Comparison of ENCODE assay signal across 22 mouse cellular contexts in genomic region chr3:89077383-89077782, GRCm38 (mm10). TPM values are rescaled to one million over a fixed set of nuclear protein-coding genes. Genes with fewer than 3 reads are reported as not detected.
"Had no signal": no experiment of that assay in that cellular context is flagged by ENCODE, and none has a peak within 500 bp of the region (broad histone marks: within the 10 kb centered on the region; RNA-seq: fewer than 3 reads in every experiment).

No protein-coding gene starts in this region.

- H3K4me3 ChIP-seq: lung, embryonic 15.5 days; megakaryocyte, embryonic 14.5 days; midbrain, embryonic 13.5 days; midbrain, embryonic 15.5 days; neural tube, embryonic 12.5 days had no signal

- H3K9me3 ChIP-seq: lung, embryonic 15.5 days; megakaryocyte, embryonic 14.5 days; midbrain, embryonic 13.5 days; midbrain, embryonic 15.5 days; neural tube, embryonic 12.5 days had no signal

- H3K27me3 ChIP-seq: lung, embryonic 15.5 days; megakaryocyte, embryonic 14.5 days; midbrain, embryonic 13.5 days; midbrain, embryonic 15.5 days; neural tube, embryonic 12.5 days had no signal

- DNase-seq: liver, postnatal 0 days; lung, adult 2 months; lung, postnatal 14 days; lung, postnatal 36 days; right cerebral cortex, postnatal 14 days; thymus, adult 18-20 months; thymus, postnatal 14 days; thymus, postnatal 36 days had no signal

- H3K4me2 ChIP-seq: lung, embryonic 15.5 days; midbrain, embryonic 11.5 days; midbrain, embryonic 13.5 days; midbrain, embryonic 15.5 days; neural tube, embryonic 12.5 days had no signal

- H3K27ac ChIP-seq: lung, embryonic 15.5 days; macrophage; midbrain, embryonic 13.5 days; midbrain, embryonic 15.5 days; neural tube, embryonic 12.5 days had no signal

- ATAC-seq: liver, postnatal 0 days; lung, postnatal 0 days; midbrain, embryonic 13.5 days; midbrain, embryonic 15.5 days had no signal

- H3K4me1 ChIP-seq: lung, embryonic 15.5 days; megakaryocyte, embryonic 14.5 days; midbrain, embryonic 13.5 days; midbrain, embryonic 15.5 days; neural tube, embryonic 12.5 days had no signal

- H3K9ac ChIP-seq: liver, postnatal 0 days; lung, embryonic 15.5 days; midbrain, embryonic 13.5 days; midbrain, embryonic 15.5 days; neural tube, embryonic 12.5 days had no signal

RNA-seq across cellular contexts. Expression of gene Gm43738, which starts 23.5 kb away (rescaled TPM):
- polyA plus RNA-seq: liver, postnatal 0 days; lung, adult 2 months; lung, postnatal 0 days; macrophage; midbrain, embryonic 11.5 days; midbrain, embryonic 13.5 days; midbrain, embryonic 15.5 days; midbrain, postnatal 0 days; neural tube, embryonic 12.5 days; neural tube, embryonic 14.5 days; spleen, adult 2 months; stomach, embryonic 14.5 days; stomach, embryonic 16.5 days; thymus, postnatal 0 days had no signal

RNA-seq across cellular contexts. Expression of gene Pklr, which starts 58.6 kb away (rescaled TPM):
- polyA plus RNA-seq: macrophage; midbrain, embryonic 13.5 days; thymus, postnatal 0 days had no signal
